Mouse (Mus musculus) T-cell, adult 2 months (primary cell): ENCODE results near the gene Cfdp1.

ENCODE experiments used
- DNase-seq: peaks from one replicate; pipeline ENCODE4 v3.0.0; 2022; ENCODE audit warnings: low spot score

The Cfdp1 gene

DNA sequence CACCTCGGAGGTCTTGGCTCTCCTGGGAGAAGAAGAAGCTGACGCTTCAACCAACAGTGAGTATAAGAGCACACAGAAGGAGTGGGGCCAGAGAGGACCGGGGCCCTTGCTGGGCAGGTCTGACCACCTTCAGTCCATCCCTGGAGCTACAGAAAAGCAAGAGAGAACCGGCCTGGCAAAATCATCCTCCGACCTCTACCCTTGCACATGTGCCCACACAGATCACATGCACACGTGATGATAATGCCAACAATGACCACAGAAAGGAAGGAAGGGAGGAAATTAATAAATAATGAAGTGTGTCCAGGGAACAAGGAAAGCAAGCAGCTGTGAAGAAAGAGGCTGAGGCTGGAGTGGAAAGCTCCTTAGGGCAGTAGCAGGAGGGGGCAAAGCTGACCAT is 115.2 kb downstream of the Cfdp1 start:
- DNase-seq: no peak

DNA sequence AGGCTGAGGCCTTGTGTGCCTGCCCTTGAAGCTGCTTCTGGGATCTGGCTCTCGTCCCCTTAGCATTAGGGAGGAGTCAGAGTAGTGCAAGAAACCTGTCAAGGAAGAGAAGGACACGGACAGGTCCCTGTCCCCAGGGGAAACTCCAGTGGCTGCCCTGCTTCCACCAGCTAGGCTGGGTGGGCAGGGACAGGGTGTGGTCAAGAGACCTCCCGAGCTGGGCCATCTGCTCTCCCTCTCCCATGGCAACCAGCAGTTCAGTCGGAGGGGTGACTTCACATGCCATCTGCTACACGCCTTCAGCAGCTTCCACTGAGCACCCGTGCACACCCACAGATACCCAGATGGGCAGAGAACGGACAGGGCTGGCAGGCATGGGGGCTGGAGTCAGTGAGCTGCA is 117.8 kb downstream of the Cfdp1 start:
- DNase-seq: no peak

DNA sequence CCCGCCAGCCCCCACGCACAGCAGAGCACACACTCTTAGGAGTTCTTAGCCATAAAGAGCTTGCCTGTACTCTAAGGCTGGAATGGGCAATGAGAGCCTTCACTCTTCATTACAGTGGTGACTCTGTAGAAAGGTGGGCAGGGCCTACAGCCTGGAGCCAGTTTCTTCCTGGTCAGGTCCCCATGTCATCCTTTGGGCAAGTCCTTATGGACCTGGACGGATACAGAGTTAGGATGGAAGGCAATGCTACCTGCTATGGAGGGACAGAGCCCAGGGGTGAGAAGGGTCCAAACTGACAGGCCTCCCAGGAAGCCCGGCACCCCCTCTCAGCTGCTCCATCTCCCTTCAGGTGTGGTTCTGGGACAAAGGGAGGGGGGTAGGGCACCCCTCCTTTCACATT is 118.3 kb downstream of the Cfdp1 start:
- no peak for DNase-seq

DNA sequence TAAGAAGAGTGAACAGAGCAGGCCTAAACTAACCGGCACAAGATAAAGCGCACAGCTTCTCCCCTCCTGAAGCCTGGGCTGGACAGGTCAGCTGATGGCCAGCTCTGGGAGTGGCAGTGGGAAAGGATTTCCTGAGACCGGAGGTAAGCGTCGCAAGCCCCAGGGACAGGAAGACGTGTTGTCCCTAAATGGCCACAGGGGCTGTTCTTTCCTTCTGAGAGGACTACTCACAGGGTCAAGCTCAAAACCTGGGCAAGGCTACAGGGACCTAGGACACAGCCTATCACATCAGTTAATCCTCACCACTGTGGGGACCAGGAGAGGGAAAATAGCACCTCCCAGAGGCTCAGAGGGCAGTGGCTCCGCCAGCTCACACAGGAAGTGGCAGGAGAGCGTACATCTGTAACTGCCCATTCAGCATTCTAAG is 118.7 kb downstream of the Cfdp1 start:
- DNase-seq: no peak

DNA sequence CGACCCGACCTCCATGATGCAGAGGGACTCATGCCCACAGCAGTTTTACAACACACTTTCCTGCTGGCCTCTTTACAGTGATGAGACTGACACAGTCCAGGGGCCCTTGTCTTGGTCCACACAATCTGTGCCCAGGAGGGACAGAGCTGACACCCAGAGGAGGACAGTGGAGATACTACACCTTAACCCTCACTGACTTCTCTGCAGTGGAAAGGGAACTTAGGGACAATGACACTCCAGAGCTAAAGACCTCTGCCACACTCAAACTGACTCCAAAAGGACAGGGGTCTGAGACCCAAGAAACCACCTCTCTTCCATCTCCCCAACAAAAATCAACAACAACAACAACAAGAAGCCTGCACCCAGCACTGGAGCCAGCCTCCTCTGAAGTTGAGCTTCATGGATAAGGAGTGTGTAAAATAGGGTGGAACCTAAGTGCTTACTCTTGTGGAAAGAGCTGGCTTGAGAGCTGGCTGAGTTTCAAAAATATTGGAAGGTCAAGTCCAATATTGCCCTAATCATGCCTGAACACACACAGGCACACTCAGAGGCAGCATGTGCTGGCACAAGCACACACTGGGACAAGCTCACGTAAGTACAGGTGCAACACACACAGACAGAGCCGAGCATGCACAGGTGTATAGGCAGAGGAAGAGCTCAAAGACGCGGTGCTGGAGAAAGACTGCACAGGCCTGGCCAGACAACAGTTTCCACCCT is 119.7 kb downstream of the Cfdp1 start:
- DNase-seq: no peak

DNA sequence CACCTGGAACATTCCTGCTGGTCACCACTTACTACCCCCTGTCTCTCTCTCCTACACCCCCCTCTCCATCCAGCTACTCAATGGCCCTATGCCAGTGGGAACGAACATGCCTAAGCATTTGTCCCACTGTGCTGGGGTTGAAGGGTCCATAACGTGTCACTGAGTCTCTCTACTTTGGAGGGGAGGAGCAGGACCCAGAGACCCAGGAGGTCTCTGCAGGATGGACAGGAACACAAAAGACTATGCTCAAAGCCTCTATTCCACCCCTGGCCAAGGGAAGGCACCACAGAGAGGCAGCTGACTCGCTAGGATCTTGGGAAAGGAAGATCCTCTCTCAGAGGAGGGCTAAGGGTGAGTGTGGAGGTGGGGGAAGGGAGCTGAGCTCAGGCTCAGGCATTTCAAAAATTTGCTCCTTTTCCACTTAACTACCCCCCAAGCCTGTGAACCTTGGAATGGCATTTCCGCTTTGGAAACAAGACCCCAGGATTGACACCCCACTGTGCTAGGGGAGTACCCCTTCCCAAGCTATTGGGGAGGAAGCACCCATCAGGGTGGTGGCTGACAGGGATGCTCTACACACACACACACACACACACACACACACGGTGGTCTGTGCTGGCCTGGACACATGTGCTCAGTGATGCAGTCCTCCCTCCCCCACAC is 120.4 kb downstream of the Cfdp1 start:
- no peak for DNase-seq

DNA sequence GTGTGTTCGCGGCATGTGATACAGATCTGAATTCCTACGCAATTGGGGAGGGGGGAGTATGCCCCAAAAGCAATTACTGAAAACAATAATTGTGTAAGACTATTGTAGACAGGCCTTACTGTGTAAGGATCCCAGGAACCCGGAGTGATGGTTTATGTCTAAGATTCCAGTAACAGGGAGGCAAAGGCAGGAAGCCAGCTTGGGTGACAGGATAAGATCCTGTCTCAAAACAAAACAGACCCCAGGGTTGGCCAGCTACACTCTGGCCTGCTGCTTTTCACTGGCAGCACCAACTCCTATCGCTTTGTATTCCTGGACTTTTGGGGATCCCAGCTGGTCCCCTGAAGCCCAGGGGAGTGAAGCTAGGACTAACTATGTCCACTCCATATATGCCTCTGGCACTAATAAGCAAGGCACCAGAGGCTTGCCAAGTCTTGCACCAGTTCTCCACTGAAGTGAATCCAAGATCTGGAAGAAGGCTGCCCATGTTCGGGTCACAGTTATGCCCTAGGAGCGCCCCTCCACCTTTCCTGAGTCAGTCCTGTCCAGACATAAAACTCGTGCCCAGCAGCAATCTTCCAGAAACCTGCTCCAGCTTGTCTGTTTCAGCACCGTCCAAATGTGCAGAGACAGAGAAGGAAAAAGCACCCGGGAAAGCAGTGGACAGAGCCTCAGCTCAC is 121.5 kb downstream of the Cfdp1 start:
- DNase-seq: no peak

DNA sequence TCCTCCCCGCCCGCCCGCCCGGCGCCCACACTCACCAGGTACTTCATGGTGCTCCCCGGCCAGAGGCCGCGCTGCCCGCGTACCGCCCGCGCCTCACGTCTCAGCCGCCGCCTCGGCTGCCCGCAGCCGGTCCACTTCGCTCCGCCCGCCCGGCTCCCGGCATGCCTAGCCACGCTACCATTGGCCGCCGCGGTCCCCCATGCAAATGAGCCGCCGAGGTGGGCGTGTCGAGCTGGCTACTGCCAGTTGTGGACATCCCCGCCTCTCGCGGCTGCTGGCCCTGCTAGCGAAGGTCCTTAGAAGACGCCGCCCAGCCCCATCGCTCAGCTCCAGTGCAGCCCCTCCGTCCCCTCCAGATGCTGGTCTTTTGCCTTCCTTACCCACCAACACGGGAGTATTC is 122.1 kb downstream of the Cfdp1 start:
- peak; percentile 78 for DNase-seq

DNA sequence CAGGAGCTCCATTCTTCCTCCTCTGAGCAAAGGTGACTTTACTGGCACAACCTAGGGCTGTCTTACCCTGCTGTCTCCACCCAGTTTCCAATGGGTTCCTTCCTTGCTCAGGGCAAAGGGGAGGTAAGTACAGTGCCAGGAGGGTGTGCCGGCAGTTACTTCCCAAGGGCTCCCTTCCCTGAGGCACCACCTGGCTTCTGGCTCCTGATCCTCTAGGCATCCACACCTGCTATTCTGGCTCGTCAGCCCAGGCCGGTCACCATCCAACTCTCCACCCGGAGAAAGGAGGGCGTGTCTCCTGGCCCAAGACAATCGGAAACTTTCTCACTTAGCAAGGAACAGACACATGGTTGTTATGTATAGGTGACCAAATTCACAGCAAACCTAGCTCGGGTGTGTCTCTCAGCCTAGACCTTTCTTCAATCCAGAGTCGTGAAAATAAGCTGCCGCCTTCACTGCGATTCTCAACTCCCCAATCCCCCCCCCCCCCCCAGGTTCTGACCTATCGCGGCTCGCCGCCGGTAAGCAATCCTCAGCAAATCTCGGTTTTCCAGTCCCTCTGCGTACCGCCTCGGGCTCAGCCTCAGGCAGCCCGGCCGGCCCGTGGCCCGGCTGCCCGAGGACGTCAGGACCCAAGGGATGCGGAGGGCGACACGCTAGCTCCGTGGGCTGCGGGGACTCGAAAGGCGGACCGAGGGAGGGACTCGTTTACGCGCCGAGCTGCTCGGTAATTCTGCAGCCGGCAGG is 122.7 kb downstream of the Cfdp1 start:
- no peak for DNase-seq

DNA sequence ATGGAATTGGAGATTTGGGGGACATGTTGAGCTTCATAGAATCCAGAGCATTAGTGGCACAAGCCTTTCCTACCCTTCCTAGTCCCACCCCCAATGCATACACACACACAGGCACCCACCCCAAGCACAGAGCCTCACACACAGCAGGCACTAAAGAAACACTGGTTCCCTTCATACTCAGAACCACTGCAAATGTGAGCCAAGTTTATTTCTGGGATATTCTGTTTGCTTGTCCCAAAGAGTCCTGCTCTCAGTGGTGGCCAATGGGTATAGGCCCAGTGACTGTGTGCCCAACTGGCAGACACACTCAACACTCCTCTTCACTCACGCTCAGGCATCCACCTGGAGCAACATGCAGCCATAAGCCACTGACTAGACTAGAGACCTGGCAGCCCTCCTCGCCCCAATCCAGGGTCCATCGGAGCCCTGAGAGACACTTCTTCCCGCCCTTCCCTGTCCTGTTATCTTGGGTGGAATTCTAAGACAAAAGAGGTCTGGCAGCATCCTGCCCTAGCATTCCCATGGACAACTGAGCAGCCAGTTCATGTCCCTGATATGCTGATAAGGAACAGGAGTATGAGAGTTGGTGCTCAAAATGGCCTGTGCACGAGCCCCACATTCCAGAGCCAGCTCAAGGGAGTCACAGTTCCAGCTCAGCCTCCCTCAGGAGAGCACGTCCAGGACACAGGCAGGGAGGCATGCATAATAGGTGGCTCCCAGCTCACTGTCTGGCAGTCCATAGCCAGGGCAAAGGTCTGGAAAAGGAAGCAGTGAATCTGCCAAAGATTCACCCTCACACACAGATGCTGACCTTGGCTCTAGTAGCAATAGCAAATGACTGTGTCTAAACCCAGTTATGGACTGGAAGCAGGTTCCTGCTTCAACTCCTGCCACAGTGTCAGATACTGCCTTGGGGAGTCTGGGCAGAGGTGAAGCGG is 124.6 kb downstream of the Cfdp1 start:
- no peak for DNase-seq

DNA sequence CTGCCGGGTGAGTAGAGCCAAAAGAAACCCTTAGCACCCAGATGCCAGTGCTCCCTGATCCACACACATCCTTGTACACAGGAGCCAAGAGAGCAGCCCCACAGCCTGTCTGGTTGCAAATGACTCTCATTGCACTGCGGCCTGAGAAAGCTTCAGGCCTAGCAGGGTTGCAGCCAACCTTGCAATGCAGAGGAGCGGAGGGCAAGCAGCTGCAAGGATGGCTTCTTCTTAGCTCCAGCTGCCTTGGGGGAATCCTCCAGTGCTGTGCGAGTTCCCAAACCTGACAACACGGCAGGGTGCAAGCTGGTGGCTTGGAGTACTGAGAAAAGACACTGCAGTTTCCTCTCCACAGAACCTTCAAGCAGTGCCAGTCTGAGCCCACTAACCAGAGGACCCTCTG is 125.6 kb downstream of the Cfdp1 start:
- no peak for DNase-seq

DNA sequence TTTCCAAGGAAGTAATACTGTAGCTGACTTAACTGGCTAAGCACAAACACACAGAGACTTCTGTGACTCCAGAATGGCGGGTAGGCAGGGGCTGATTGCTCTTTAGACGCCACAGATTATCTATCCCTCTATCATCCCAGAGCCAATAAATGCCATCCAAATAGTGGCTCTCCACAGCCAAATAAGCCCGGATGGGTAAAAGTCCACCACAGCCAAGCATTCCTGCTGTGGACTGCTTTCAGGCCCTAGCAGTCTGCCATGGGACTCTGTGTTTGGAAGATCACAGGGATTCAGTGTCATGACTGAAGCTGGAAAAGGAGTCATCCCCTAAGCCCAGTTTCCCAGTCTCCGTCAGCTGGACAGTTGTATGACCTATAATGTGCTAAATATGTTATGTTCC is 126.5 kb downstream of the Cfdp1 start:
- no peak for DNase-seq

DNA sequence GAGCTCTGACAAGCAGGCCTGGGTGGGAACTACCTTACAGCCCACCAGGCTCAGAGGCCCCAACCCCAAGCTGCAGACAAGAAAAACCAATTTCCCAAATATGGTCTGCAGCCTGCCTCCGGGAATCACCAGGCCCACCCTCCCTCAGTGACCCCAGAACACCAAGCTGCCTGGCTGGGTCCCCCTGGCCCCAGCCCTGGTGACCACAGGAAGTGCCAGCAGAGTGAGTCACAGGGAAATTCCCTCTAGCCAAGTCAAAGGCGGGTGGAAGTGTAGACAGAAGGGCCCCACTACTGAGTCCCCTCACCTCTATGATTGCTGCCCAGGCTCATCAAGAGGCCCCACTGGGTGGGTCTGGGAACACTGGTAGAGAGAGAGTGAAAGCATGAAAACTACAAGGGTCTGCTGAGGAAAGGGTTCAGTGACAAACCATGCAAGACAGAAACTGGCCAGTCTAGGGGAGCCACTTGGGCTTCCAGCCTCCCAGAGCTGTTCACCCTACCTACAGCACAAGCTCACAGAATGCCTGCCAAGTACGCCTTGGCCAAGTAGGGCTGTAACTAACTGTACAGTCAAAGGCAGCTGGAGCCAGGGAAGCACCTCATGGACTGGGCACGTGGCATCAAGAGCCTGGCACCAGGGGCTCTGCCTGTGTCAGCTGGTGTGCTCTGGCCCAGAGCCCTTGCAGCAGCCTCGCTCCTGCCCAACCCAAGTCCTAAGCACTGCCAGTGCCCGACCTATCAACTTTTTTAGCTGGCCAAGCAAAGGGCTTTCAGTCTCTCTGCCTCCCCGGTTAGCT is 127.8 kb downstream of the Cfdp1 start:
- DNase-seq: no peak

DNA sequence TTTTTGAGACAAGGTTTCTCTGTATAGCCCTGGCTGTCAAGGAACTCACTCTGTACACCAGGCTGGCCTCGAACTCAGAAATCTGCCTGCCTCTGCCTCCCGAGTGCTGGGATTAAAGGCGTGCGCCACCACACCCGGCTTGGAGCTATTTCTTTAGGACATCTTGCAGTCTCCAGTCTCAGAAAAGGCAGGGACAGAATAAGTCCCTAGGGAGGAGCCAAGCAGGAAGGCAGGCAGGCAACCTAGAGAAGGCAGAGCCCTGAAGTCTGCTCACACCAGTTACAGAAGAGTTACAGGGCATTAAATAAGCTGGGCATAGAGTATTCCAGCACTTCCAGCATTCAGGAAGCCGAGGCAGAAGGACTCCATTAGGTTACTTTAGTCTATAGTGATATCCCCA is 128.8 kb downstream of the Cfdp1 start:
- no peak for DNase-seq

DNA sequence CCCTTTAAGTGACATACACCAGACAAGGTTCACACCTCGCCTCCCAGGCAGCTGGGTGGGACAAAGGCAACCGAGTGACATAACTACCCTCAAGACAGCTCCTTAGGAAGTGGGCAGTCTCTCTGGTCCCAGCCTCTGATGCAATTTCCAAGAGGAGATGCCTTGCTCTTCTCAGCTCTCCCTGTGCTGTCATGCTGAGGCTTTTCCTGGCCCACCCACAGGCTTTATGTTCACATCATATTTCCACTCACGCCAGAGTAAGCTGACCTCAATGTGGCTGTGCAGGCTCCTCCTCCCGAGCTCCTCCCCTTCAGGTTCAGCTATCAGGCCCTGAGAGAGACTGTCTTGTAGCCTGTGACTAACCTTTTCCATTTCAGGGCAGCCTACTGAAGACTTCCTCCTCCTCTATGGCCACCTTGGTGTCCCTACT is 134.0 kb downstream of the Cfdp1 start:
- no peak for DNase-seq

DNA sequence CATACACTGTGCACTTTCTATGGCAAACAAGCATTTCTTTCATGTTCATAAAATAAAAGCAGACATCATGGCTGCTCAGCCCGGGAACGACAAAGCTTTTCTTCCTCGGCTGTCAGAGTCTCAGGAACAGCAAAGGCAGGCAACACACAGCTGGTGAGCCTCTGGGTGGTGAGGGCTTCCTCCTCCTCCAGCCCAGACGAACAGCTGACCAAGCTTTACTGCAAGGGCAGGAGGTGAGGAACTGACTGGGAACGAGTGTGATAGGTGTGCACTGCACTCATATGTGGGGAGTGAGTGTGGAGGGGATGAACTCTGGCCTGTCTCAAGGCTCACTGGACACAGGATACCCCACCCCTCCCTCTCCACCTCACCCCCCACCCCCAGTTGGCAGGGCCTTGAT is 135.2 kb downstream of the Cfdp1 start:
- no peak for DNase-seq
